Mouse (Mus musculus): ENCODE data around the gene Adh5.

Adh5 gene

GRCm38 (mm10) chr3:138442612-138443464, at the start of gene Adh5:
Adh5 (plus strand) TSS chr3:138443093.
- peak; percentile 98 for DNase-seq (ENCODE audit: low read depth, low spot score)

- no peak for DNase-seq (ENCODE audit: low read depth, low spot score)
Measured at GRCm38 (mm10) chr3:138404872-138405271, 38.0 kb upstream of the Adh5 start.

DNA sequence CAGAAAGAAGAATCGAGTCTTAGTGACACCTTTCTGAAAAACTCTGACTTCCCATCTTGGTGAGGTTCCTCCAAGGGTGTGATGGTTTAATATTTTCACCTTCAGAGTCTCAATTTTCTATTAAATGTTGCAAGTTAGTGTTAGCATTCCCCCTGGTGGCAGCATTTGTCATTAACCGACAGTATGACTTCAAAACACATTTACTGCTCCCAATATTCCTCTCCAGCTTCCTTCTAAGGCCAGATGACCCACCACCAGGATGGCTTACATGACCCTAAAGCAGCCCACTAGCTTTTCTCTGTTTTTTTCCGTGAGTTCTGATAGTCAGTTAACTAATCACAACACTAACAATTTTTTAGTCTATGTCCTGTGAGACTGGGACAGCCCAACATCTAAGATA, 37.6 kb upstream of the Adh5 start:
- DNase-seq (ENCODE audit: low read depth, low spot score), result peak; percentile 66

DNA sequence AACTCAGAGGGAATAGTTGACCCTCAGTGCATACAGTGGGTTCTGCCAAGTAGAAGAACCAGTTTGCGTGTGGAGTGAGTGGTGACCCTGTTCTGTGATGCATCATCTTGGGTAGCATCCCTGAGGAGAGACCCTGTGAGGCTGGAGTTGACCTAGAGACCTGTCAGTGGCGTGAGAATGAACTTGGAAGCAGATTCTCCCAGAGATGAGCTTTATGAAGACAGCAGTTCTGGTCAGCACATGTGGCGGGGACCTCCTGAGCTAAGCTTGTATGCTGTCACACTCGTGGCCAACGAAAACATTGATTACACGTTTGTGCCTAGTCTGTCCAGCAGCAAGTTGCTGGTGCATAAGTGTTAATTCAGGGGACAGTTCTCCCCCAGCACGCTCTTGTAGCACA, 37.1 kb upstream of the Adh5 start:
- DNase-seq (ENCODE audit: low read depth, low spot score), result no peak

- DNase-seq (ENCODE audit: low read depth, low spot score), result no peak
Measured at GRCm38 (mm10) chr3:138407920-138408319, 35.0 kb upstream of the Adh5 start.

GRCm38 (mm10) chr3:138409585-138409984, 33.3 kb upstream of the Adh5 start:
- no peak for DNase-seq (ENCODE audit: low read depth, low spot score)

GRCm38 (mm10) chr3:138410211-138410610, 32.7 kb upstream of the Adh5 start:
- no peak for DNase-seq (ENCODE audit: low read depth, low spot score)

DNA sequence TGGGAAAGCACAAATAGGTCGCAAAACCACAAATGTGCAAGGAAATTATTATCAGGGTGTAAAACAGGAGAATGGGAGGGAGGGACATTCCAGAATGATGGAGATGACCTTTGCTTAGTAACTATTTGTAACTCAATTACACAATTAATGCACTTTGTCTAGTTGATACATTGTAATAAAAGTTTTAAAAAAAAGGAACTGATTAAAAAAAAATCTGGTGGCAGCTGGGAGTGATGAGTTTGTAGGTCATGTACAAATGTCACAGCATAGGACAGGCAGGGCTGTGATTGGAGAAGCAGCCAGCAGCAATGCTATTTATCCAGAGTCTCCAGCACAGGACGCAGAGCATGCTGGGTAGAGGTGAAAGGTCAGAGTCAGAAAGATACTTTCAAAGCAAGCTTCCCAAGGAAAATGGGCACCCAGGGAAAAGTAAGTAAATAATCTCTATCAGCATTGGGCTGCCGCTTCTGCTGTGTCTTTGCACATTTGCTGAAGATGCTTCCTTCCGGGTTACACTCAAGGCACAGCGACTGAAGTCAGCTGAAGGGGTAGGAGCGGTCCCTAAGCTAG, 27.7 kb upstream of the Adh5 start, which contains the start of gene Adh4:
Adh4 (plus strand) TSS at position 346 of the 570 bp plus-strand sequence.
- no peak for DNase-seq (ENCODE audit: low read depth, low spot score)

DNA sequence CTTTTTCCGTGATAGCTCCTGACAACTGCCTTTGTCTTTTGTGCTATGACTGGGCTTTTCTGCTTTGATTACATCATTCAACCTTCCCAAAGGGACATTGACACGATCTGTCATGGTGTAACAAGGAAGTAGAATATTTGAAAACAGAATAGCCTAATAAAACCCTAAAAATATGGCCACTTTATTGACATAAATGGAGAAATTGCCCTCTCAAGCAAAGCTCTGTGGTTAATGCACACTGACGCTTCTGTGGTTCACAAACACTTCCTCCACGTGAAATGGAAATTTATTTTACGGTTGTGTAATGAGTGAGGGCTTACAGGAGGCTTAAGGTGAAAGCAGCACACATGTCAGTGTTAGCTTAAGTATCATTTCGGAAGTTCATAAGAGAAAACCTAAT, 23.5 kb upstream of the Adh5 start:
- peak; percentile 78 for DNase-seq (ENCODE audit: low read depth, low spot score)

GRCm38 (mm10) chr3:138420385-138420784, 22.5 kb upstream of the Adh5 start:
- peak; percentile 56 for DNase-seq (ENCODE audit: low read depth, low spot score)

DNA sequence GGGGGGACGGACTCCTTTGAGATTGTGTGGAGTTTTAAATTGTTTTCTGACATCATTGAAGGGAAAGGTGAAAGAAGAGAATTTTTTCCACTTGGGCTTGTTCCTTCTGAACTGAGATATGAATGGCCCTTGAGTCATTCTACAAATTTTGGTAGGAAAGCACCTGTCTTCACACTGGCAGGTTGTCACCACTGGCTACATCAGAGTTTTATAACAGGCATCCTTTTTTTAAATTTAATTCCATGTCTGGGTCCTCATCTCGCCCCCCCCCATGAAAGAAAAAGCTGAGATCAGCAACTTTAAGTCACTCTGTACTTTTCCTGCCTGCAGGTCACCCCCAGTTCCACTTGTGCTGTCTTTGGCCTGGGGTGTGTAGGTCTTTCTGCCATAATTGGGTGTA, 19.2 kb upstream of the Adh5 start:
- peak; percentile 50 for DNase-seq (ENCODE audit: low read depth, low spot score)

DNA sequence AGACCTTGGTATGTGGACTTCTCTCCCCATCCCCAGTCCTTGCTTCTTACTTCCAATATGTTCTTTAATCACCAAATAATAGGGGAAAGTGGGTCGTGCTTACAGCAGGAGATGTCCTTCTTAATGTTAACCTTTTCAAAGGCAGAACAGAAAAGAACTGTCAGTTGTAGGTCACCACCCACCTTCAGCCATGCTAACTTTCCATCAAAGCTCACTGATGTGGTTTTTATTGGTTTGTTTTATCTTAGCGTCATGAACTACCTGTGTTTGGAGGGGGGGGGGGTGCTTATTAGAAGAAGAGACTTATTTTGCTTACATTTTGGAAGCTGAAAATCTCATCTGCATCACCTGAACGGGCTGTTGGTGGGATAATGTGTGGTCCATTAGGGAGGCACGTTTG, 18.6 kb upstream of the Adh5 start:
- DNase-seq (ENCODE audit: low read depth, low spot score), result peak; percentile 70

DNA sequence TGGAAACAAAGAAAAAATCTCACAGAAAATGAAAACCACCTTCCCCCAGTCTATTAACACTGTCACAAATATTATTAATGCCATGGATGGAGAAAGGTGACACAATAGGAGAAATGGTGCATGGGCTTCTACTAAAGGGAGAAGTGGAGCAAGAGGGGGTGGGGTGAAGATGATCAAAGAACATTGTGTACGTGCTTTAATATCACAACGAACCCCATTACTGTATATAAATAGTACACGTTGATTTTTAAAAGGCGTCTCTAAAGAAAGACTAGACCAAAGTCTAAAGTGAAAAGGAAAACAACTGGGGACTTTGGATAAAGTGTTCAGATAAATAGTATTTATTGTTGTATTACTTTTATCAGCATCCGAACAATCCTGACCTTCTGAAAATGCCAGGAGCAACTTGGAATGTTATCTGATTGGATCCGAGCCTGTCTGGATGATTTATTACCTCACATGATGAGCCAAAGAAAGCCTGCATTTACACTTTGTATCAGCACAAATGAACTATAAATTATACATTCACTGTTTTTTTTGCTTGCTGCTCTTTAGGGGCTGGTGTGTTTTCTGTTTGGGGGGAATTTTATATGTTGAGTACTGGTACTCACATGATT, 12.4 kb upstream of the Adh5 start:
- no peak for DNase-seq (ENCODE audit: low read depth, low spot score)

DNA sequence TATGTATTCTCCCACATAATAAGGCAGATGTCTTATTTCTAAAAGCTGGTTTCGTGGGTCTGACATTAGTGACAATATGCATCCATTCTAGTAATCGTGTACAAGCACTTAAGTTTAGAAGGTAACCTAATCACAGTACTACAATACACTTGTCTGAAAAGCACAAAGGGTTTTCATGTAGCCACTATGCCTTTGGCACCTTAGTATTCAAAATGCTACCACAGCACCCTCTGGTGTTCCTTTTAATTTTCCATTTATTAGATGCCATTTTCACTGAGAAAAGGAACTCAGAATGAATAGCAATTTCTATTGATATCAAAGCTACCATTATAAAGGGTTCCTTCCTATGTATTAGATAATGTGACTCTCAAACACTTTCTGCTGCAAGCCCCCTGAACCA, 11.1 kb upstream of the Adh5 start:
- DNase-seq (ENCODE audit: low read depth, low spot score), result peak; percentile 74

DNA sequence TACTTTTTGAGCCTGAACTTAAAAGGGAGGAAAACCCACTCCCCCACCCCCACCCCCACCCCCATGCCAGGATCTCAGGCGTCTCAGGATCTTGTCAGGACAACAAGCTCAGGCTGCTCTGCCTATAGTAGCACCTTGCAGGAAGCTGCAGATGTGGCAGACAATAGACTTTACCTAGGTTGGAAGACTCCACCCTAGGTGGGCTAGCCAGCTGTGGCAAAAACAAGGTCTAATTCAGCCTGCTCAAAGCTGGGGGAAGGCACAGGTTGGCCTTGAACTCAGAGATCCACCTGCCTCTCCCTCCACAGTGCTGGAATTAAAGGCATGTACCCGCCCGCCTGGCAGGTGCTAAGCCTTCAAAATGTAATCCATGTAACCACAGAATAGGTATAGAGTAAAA, 4.2 kb upstream of the Adh5 start:
- DNase-seq (ENCODE audit: low read depth, low spot score), result no peak

DNA sequence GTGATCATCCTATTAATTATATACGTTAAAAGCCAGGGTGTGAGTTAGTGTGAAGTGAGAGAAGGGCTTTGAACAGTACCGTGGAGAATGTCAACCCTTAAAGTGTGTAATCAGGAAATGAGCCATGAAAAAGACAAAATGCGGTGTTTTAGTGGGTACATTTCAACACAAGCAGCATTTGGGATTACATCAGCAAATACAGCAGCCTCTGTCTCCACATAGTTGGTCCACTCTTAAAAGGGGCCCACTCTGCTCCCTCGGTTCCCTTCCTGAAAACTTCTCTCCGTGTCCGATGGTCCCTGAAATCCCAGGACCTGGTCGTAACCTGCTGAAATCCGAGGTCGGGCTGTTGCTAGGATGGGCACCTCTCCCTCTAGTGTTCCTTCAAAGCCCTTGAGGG, 690 bp upstream of the Adh5 start:
- DNase-seq (ENCODE audit: low read depth, low spot score), result no peak

DNA sequence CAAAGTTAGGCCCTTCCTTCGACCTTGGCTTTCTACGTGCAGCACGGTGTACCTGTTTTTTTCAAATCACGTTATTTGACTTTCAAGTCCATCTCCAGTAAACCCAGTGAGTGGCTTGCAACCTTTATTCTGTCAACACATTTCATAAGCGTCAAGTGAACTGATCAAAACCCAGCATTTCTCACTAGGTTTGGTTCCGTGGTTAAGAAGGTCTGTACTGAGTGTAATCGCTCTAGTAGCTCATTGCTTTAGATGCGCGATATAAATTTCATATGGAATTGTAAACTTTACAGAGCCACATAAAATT, 525 bp downstream of the Adh5 start:
- no peak for DNase-seq (ENCODE audit: low read depth, low spot score)

DNA sequence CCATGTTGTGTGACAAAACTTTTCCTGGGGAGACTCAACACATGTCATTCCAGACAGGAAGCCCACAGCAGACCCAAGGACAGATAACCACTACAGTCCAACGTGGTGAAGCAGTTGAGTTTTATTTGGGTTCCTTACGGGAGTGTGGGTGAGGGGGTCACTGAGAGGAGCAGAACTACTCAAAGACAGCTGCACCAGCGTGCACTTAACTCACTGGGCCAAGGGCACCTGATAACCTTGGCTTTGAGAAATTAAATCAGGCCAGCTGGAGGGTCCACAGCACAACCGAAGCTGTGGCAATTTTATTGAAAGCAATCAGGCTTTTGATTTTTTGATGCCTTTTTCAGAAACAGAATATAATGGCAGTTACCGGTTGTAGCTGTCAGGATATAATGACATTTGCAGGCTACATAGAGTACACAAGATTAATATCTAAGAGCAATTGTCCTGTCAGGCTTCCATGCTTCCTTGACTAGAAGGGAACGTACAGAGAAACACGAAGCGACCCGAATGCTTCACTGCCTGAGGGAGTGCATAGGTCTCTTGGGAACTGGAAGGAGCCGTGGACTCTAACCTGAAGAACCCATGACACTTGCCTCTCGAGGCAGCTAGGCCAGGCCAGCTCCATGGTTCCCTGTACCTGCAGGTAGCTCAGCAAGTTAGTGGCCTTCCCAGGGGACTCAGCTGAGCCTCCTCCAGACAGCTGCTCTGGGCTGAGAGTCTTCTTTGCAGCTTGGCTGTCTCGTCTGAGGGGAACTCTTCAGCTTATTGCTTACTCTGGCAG, 5.4 kb downstream of the Adh5 start:
- DNase-seq (ENCODE audit: low read depth, low spot score), result no peak

DNA sequence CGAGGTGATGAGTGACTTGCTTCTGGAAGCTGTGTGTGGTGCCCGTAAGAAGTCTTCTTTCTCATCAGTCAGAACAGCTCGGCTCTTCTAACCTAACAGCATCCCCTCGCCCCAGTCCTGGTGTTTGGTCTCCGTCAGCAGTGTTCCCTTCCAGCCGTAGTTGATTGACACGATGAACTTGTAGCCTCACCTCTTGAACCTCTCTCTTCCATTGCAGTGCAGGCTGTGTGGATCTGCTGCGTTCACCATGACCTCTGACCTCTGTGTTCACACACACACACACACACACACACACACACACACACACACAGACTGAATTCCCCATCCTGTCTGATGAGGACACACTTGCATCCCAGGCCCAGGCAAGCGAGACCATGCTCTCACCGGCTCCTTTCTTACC, 9.3 kb downstream of the Adh5 start:
- DNase-seq (ENCODE audit: low read depth, low spot score), result no peak

DNA sequence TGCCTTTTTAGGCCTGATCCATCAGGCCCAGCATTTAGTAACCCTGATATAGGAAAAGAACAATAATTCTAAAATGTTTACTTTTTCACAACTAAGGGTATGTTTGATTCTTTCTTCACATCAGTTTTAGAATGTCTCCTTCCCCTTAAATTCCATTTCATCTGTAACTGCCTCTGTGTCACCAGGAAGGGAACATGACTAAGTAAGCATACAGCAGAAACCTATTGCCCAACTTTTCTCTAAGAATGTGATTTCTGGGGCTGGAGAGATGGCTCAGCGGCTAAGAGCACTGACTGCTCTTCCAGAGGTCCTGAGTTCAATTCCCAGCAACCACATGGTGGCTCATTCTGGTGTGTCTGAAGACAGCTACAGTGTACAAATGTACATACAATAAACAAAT, 11.3 kb downstream of the Adh5 start:
- no peak for DNase-seq (ENCODE audit: low read depth, low spot score)

DNA sequence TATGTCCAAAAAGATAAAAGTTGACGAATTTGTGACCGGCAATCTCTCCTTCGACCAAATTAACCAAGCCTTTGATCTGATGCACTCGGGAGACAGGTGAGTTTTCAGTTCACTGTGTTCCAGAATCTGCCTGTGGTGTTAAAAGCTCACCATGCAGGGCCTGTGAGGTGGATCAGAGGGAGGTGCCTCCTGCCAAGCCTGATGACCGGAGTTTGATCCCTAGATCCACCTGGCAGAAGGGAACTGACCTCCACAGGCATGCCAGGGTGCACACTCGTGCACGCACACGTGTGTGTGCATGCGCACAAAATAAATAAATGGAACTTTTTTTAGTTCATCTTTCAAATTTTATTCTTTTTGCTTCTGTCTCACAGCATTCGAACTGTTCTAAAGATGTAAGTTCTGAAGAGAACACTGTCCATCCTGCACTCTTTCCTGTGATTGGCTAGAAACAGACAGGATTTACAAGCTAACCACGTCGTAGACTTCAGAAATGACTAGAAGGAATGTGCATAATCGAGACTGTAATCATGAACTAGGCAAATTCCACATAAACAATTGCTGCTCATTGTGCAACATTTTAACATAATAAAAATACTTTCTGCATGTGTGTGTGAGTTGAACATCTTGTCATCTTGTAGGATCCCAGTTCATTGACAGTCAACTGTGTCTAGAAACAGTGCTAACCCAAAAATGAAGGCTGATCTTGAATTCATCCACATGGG, 12.0 kb downstream of the Adh5 start:
- DNase-seq (ENCODE audit: low read depth, low spot score), result no peak

- no peak for DNase-seq (ENCODE audit: low read depth, low spot score)
Measured at GRCm38 (mm10) chr3:138458441-138458840, 15.5 kb downstream of the Adh5 start.

Data from CD4-positive, CD25-positive, alpha-beta regulatory T cell, adult 2 months (primary cell).